Mouse (Mus musculus) megakaryocyte progenitor cell, adult 5-6 weeks (primary cell): ENCODE measurements at regions not wholly inside any gene's neighbourhood (a gene's known extent, or its start where the extent isn't known, plus 50 kb on each side); places are given as distances from the start of the nearest gene placed in this dataset.
A peak's percentile ranks its signal among the peaks of the same experiment; 100 is the strongest.

Experiments
- ATAC-seq: replicated peaks from 2 replicates; pipeline ENCODE4 v1.8.0; 2016; ENCODE audit warnings: mild to moderate bottlenecking, moderate TSS enrichment, inconsistent platforms; ENCODE audit not compliant: poor library complexity

GRCm38 (mm10) chr3:136993473-136993872 is 323.5 kb downstream of the Ppp3ca start:
- no peak for ATAC-seq

DNA sequence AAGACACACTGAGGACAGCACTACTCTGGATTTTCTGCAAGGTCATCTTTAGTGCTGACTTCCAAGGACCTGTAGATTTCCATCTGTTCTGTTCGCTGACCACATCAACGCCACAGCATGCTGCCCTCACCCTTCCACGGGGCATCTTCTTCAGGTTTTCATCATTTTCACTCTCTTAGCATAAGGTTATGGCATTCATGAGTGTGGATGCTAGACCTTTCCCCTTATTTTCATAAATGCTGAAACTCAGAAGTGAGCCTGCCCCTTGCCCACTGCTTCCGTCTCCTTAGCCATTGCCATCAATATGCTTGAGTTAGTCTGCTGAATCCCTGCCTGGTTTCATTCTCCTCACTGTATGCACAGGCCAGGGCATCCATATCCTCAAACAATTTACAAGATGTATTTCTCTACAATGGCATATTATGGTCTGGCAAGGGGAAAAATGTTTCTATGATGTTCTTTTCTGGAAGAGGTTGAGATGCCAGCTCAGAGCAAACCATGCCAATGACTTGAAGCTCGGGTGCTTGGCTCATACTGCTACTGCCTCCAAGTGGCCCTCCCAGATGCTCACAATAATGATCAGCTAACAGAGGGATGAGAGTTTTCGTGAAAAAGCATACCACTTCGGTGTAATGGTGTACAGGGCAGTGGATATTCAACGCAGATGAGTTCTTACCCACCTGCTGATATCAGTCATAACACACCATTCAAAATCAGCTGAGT is 324.6 kb downstream of the Ppp3ca start:
- ATAC-seq = no peak

DNA sequence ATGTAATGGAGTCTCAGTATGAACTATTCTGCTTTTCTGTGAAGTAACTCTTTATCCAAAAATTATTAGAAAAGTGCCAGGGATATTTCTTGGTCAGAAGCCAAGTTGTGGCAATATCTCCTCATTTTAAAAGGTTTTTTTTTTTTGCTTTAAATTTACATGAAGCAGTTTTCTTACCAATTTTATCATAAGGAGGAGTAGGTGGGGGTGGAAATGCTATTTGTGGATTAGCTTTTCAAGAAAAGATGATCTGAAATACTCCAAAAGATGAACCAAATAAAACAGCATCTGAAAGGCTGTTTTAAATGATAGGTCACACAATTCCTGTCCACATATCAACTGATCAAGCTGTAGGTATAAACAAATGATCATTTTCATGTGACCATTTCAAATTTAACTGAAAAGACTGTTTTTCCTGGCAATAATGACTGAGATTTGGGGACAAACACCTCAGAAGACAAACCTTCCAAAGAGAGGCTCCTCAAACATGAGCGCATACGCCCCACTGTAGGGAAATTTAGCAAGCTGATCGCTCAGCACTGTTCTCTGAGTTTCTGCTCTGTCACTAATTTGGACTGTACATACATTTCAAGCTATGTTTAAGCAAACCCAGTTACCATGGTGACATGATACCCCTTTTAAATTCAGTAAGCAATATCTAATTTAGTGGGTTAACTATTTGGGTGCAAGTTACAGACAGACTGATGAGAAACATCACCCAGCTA is 325.8 kb downstream of the Ppp3ca start:
- ATAC-seq = no peak

DNA sequence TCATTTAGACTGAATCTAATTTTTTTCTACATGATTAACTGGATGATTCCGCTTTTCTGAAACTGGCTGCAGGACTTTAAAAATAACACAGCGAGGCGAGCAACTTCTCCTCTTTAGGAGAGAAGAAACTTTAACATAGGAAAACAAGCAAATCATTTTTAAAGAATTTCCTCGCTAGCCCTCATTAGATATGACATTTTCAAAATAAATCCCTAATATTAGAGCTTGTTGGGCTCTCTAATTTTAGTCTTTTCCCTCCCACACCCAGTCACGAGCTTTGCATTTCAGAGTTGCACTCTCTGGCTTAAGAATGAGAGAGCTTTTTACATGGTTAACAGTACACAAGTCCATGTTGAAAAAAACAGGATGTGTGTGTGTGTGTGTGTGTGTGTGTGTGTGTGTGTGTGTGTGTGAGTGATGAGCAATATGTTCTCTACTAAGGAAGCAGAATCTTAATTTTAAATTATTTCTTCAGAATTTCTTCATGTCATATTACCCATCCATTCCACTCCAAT is 326.5 kb downstream of the Ppp3ca start:
- no peak for ATAC-seq

DNA sequence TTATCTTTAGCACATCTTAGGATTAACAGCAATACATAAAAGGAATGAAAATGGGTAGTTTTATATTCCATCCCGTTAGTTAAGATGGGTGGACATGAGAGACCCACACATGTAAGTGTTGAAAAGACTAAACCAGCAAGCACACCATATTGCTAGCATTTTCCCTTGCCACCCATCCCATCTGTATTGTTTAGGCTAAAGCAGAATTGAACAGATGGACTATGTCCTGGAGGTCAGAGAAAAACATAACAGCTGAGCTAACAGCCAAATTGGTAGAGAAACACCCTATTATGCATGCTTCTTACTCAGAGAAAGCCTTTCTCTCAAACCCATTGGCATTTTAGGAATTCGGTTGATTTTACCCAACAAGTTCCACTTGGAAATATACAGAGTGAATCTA is 329.3 kb upstream of the Emcn start:
- no peak for ATAC-seq

- peak; percentile 57 for ATAC-seq
These were observed 326.2 kb upstream of the Emcn start for GRCm38 (mm10) chr3:137014686-137015085.

GRCm38 (mm10) chr3:137015199-137015598 is 325.7 kb upstream of the Emcn start:
- ATAC-seq = no peak

GRCm38 (mm10) chr3:137019971-137020634 is 320.8 kb upstream of the Emcn start:
- ATAC-seq = no peak

GRCm38 (mm10) chr3:137029546-137029945 is 311.3 kb upstream of the Emcn start:
- no peak for ATAC-seq

DNA sequence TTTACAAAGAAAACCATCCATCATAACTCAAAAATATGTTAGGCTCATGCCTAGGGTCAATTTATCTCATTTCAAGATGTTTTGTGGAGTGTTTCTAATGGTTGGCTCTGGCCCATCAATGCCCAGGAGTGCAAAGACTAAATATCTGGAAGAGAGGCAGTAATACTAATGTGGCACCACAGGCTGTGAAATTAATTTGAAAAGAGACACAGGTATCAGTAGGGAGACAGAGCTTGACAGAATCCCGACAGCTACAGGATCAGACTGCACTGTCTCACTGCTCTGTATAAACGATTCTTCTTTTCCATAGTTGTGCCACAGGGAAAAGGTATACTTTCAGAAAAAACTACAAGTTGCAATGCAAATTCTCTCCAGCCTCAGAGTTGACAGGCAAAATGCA is 308.1 kb upstream of the Emcn start:
- ATAC-seq = no peak

GRCm38 (mm10) chr3:137039638-137040037 is 301.2 kb upstream of the Emcn start:
- ATAC-seq = no peak

- no peak for ATAC-seq
These were observed 284.2 kb upstream of the Emcn start for GRCm38 (mm10) chr3:137056544-137057224.

DNA sequence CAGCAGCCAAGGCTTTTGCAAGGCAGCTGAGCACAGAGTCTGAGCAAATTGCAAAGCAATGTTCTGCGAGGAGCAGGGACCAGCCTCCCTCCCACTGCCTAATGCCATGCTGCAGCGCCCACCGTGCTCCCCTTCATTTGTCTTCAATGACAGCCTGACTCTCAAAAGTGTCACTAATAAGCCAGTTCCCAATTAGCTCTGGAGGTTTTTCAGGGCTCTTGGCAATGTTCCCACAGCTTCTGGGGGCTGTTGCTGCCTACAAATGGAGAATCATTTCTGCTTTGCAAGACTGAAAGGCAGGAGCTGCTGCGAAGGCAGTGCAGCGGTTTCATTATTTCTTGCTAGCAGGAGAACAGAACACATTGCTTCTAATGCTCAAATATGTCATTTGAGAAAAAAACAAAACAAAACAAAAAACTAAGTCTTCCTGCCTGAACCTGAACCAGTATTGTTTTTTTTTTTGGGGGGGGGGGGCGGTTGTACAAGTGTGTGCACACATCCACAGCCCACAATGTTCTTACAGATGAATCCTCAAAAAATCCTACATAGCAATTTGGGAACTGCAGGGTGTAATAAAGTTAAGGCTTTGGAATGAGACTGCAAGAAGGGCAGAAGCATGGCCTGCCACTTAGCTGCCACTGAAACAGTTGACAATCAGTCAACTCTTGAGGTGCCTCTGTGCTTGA is 283.5 kb upstream of the Emcn start:
- no peak for ATAC-seq

GRCm38 (mm10) chr3:137057911-137058260 is 283.0 kb upstream of the Emcn start:
- ATAC-seq = no peak

DNA sequence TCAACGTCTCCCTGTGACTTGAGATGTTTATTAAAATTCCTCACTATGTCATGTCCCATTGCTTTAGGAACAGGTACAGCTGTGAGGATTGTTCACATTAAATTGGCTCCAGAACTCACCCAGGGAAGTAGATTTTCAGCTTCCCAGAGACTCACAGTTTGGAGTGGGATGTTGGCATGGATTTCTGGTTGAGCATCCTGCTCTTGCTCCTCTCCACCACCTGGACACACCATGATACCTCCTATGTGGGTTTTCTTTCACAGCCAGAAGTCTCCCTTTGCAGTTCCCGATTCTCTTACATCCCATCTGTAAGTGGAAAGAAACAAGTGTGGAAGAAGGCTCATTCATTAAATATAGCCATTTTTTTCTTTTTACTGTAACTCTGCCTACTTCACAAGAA is 278.8 kb upstream of the Emcn start:
- no peak for ATAC-seq

DNA sequence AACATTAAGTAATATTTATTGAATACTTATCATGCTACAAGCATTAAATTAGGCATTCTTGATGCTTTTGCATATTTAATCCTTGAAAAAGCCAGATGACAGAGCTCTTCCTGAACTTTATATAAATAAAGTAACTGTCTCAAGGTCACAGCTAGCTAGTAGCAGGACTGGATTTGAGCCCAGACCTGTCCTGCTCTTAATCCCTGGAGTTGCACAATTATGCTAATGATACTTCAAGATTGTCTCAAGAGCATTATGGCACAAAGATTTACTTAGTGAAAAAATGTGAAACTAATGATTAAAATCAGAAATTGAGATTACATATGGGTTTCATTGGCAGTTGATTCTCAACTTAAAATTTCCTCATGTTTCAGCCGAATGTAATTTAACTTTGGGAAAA is 273.5 kb upstream of the Emcn start:
- ATAC-seq = no peak

- no peak for ATAC-seq
These were observed 271.5 kb upstream of the Emcn start for GRCm38 (mm10) chr3:137069334-137069733.

DNA sequence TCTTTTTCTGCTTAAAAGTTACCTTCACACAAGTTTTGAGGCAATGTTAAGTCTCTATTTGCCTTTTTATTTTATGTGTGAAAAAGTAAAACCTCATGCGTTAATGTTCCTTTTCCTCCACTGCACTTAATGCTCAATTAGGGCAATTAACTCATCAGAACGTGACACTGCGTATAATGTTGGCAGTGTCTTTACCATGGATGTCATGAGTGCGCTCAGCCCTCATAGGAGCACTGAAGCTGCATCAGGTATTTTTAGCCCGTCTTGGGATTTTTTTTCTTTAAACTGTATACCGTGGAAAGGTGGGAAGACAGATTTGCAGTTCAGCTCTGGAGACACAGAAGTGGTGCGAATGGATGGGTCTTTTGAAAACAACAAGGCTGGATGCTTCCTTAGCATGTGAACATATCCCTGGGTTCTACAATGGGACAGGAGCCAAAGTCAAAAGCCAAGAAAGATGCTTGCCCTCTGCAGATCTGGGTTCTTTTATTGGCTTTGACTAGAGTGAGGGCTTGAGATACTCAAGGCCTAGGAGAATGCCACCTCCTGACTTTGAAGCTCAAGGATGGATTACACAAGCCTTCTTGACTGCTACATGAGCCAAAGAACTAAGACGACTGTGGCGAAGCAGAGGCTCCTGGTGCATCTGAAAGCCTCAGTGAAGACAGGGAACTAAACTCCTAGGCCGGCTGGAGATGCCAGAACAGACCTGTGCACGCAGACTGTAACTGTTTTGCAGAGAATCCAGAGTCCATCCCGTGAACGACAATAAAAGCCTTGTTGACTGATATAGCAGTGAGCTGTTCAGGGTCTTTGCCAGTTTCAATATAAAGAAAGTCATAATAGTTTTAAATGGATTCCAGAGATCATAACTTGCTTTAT is 262.9 kb upstream of the Emcn start:
- no peak for ATAC-seq

DNA sequence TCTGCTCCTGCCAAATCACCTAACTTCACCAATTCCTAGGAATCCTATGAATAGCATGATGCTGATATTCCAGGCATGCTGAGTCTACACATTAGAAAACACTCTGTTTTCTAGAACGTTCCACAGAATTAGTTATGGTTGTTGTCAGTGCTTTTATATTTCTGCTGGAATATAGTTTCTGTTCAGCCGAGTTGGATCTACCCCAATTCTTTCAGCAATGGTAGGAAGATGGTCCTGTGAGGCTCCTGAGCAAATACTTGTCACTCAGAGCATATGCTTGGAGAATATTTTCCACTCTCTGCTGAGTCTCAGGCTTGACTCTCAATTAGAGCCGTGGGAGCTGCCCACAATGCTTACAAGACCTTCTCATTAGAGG is 262.3 kb upstream of the Emcn start:
- no peak for ATAC-seq

- no peak for ATAC-seq
These were observed 254.0 kb upstream of the Emcn start for GRCm38 (mm10) chr3:137086896-137087295.
